Mouse (Mus musculus): ENCODE data around the gene Mink1.
"Not testable (repeated sequence)": the region's sequence is repeated elsewhere in the genome, so short reads cannot be mapped to it uniquely, and the experiment has no call there.

The Mink1 gene

GRCm38 (mm10) chr11:70561937-70562286 lies 769 bp upstream of the Mink1 start:
- DNase-seq = no peak

GRCm38 (mm10) chr11:70562995-70563469 lies 351 bp downstream of the Mink1 start:
- DNase-seq = no peak

- peak; percentile 69 for DNase-seq
Measured at GRCm38 (mm10) chr11:70563470-70564275, 992 bp downstream of the Mink1 start.

- no peak for DNase-seq
Measured at GRCm38 (mm10) chr11:70564276-70564873, 1.7 kb downstream of the Mink1 start.

GRCm38 (mm10) chr11:70566586-70566985 lies 3.9 kb downstream of the Mink1 start:
- peak; percentile 51 for DNase-seq

GRCm38 (mm10) chr11:70570614-70571013 lies 7.9 kb downstream of the Mink1 start:
- not testable (repeated sequence) for DNase-seq

GRCm38 (mm10) chr11:70571641-70572040 lies 9.0 kb downstream of the Mink1 start:
- DNase-seq = no peak

GRCm38 (mm10) chr11:70572348-70572902 lies 9.7 kb downstream of the Mink1 start:
- no peak for DNase-seq

- no peak for DNase-seq
Measured at GRCm38 (mm10) chr11:70573872-70574271, 11.2 kb downstream of the Mink1 start.

GRCm38 (mm10) chr11:70577201-70577600 lies 14.5 kb downstream of the Mink1 start:
- no peak for DNase-seq

GRCm38 (mm10) chr11:70578962-70579361 lies 16.3 kb downstream of the Mink1 start:
- no peak for DNase-seq

- no peak for DNase-seq
Measured at GRCm38 (mm10) chr11:70579710-70580357, 17.2 kb downstream of the Mink1 start.

GRCm38 (mm10) chr11:70580358-70580720 lies 17.7 kb downstream of the Mink1 start:
- DNase-seq = no peak

GRCm38 (mm10) chr11:70580921-70581320 lies 18.2 kb downstream of the Mink1 start:
- no peak for DNase-seq

- no peak for DNase-seq
Measured at GRCm38 (mm10) chr11:70582196-70582595, 19.5 kb downstream of the Mink1 start.

GRCm38 (mm10) chr11:70583022-70583714 lies 20.5 kb downstream of the Mink1 start:
- peak; percentile 41 for DNase-seq

GRCm38 (mm10) chr11:70583775-70584174 lies 21.1 kb downstream of the Mink1 start:
- no peak for DNase-seq

GRCm38 (mm10) chr11:70585457-70585856 lies 22.8 kb downstream of the Mink1 start:
- peak; percentile 87 for DNase-seq

- DNase-seq = no peak
Measured at GRCm38 (mm10) chr11:70586261-70586660, 23.6 kb downstream of the Mink1 start.

- DNase-seq = no peak
Measured at GRCm38 (mm10) chr11:70586954-70587353, 24.3 kb downstream of the Mink1 start.

- DNase-seq = no peak
Measured at GRCm38 (mm10) chr11:70591733-70592132, 29.1 kb downstream of the Mink1 start.

GRCm38 (mm10) chr11:70594253-70594989 lies 31.7 kb downstream of the Mink1 start:
- DNase-seq = peak; percentile 65

All from kidney, postnatal 10 days (tissue).